Mouse (Mus musculus): ENCODE results near the gene Zmym4. TPM values are rescaled to one million over a fixed set of nuclear protein-coding genes. Genes with fewer than 3 reads are reported as not detected.

Gene Zmym4
- 3.4 and 3.6 TPM in 2 replicates for polyA plus RNA-seq (2012; rRNA removed)

DNA sequence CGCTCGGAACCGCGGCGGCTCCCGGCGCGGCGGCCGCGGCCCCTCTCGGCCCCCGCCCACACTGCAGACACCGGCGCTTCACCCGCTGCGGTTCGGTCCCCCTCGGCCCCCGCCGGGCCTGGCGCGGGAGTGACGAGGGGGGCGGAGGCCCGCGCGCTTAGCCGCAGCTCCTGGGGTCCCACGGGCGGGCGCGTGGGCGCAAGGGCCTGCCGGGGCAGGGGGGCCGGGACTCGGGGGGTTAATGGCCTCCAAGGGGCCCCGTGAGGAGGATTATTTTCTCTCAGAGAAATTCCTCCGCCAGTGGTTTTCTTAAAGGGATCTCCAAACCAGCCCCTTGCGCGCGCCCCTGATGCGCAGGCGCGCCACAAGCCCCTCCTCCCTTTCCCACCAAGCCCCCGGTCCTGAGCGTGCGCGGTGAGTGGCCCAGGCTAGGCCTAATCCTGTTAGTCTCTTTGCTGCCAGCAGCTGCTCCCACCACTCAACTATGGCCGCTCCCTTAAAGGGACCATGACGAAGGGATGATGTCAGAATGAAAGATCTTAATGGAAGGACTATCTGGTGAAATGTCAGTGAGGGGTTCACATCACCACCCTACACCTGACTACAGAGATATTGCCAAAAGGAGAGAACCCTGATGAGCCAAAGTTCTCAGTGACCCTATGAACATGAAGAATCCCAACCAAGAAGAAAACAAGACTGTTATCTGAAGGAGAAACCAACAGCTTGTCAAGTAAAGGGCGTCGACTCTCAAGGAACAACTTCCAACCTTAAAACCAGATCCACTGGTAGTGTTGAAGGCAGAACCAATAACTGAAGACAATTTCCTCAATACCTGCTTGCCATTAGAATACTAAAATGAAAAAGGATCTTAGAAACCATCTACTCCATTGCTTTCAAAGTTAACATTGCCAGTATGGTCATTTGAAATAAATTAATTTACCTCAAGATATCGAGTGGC, at the start of gene Zmym4:
Zmym4 (minus strand) TSS at position 272 of the 958 bp plus-strand sequence.

Other genes with a start within 250 kb of the Zmym4 start
- not detected in 2 replicates for gene Tfap2e, start 231.9 kb downstream of the Zmym4 start, polyA plus RNA-seq (2012; rRNA removed)
- gene Ncdn, start 214.7 kb downstream of the Zmym4 start, polyA plus RNA-seq (2012; rRNA removed): 4.8 and 5.4 TPM in 2 replicates
- gene AU040320, start 214.6 kb downstream of the Zmym4 start, polyA plus RNA-seq (2012; rRNA removed): 5.0 and 5.2 TPM in 2 replicates
- gene Sfpq, start 53.2 kb upstream of the Zmym4 start, polyA plus RNA-seq (2012; rRNA removed): 112 and 132 TPM in 2 replicates
- 4.5 TPM in 2 replicates for gene Zmym1, start 93.0 kb upstream of the Zmym4 start, polyA plus RNA-seq (2012; rRNA removed)
- 2.7 and 4.1 TPM in 2 replicates for gene Zmym6, start 109.2 kb upstream of the Zmym4 start, polyA plus RNA-seq (2012; rRNA removed)
- gene Tmem35b, start 155.6 kb upstream of the Zmym4 start, polyA plus RNA-seq (2012; rRNA removed): 2.9 and 3.4 TPM in 2 replicates
- gene Dlgap3, start 201.1 kb upstream of the Zmym4 start, polyA plus RNA-seq (2012; rRNA removed): 0.18 and 0.22 TPM in 2 replicates

All from liver, embryonic 14 days (tissue).